Mouse (Mus musculus) kidney, adult 18-20 months (tissue): ENCODE measurements around the gene Pde7b.

ENCODE experiments used
- DNase-seq: peaks from one replicate; pipeline ENCODE4 v3.0.0; 2021

Pde7b gene

DNA sequence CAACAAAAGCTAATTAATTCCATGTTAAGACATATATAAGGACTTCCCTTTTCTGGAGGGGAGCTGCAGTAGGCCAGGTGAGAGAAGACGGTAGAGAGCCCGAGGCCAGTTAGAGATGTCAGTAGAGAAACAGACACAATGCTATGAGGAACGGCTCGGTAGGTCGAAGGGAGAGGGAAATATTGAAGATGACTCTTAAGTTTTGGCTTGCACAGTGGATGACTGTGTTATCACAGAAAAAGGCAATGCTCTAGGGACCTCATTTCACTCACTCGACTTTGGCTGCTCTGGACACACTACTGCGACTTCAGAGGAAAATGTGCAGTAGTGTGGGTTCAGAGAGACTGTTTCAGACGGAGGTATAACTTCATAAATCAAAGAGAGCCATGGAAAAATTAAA lies 234.6 kb downstream of the Pde7b start:
- DNase-seq = no peak

DNA sequence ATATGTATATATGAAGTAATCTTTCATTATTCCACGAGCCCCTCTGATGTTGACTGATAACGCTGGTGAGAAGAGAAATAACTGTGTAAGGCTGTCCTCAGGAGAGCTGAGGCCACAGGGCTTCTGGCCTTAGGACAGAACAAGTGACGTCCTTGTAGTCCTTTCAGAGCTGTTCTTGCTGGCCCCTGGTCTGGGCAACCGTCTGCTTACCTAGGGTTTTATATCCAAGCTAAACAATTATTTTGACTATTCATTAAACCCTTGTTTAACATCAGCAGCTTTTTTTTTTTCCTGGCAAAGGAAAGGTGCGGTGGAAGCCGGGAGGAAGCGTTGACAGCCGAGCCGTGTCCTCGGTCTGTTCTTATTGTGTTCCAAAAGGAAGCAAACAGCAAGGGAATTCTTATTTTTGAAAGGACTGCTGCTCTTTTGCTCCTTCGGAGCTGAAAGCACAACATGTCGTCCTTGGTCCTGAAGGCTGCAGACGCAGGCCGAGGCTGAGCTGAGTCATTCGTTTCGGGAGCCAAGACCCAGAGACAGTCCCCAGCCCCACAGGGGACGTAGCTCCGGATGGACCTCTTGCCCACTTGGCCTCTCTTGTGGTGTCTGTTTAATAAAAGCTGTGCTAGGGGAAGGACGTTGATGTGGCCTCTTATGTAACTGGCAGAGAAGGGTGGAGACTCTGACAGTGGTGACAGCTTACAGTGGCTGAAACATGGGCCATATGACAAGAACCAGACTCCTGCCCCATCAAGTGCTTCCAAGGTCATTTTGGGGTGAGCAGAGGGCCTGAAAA lies 238.2 kb downstream of the Pde7b start:
- peak; percentile 74 for DNase-seq

DNA sequence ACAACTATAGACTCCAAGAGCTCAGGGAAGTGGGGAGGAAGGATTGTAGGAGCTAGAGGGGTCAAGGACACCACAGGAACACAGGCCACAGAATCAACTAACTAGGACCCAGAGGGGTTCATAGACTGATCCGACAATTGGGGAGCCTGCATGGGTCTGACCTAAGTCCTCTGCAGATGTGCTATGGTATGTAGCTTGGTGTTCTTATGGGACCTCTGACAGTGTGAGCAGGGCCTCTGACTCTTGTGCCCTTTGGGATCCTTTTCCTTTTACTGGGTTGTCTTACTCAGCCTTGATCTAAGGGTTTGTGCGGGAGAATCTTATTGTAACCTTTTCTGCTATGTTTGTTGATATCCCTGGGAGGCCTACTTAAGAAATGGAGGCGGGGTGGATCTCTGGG lies 239.1 kb downstream of the Pde7b start:
- DNase-seq = no peak

DNA sequence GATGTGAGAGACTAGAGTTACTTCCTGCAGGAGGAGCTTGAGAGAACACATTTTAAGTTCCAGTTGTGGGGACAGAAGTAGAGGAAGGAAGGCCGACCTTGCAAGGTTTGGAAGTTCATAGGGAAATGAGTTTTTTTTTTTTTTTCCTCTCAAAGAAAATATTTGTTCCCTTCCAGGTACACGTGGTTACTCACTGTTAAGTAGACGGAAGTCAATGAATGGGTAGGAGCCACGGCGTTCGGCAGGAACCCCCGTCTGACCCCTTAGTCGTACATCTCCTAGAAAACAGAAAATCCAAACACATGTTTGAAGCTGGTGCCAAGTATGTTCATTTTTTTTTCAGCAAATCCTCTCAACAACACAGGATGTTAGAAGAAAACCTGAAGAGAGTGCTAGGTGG lies 245.4 kb downstream of the Pde7b start:
- DNase-seq = no peak

DNA sequence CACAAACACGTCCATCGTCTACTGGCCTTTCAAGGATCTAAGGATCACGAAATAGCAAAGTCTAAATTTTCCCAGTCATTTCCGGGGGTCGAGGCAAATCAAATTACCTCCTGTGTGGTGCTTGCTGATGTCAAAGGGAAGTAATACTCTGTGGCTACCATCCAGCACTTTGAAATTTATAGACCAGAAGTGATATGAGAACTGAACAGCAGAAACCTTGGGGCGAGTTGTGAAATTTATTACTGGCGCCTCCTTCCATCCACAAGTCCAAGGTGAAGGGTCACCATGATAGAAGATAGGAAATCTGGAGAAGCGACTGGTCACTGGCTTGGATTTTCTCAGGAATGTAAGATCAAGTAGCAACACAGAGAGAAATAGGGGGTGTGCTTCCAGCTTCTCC lies 246.4 kb downstream of the Pde7b start:
- no peak for DNase-seq

DNA sequence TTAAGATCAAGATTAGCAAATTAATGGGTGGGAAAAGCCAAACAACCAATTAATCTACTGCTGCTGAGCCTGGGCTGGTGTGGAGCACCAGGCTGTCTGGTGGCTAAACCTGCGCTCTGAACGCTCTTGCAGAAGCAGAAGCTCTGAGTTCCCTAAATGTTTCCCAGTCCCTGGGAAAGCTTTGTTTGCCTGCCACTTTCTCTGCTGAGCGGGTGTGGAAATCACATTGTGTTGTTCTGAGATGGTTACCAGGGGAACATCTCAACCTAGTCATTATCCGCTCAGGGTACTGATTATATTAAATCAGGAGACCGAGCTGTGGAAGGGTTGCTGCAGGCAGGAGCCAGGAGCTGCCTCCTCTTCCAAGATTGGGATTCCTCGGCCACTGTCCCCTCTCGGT lies 250.0 kb downstream of the Pde7b start:
- no peak for DNase-seq

DNA sequence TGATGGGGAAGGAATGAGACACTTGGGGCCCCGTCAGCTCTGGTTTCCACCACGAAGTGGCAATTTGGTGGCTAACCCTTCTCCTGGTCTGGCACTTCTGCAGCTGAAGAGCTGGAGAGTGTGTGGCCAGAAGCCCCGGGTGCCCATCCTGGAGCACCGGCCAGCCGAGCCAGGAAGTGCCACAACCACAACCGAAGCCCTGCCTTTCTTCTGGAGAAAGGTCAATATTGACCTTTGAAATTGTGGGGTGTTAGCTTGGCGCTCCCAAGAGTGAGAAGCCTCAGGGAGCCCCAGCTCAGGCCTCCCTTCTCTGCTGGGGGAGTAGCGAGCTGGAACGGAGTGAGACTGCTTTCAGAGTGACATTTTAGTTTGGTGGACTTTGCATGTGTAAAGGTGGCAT lies 250.8 kb downstream of the Pde7b start:
- DNase-seq = no peak

DNA sequence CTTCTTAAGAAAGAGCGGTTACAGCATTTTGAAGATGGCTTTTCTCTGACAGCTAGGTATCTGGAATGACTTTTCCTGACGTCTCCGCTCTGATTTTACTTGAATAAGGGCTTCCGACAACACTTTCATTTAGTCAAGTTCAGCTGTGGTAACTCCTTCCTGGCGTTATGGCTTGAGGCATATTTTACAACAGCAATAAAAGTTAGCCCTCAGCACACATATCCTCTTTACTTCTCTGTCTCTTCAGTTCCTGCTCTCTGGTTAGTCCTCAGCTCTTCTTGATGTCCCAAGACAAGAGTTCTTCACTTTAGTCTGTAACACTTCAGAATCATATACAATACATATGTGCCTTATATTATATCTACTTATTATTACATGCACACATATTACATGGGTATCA lies 251.4 kb downstream of the Pde7b start:
- no peak for DNase-seq

DNA sequence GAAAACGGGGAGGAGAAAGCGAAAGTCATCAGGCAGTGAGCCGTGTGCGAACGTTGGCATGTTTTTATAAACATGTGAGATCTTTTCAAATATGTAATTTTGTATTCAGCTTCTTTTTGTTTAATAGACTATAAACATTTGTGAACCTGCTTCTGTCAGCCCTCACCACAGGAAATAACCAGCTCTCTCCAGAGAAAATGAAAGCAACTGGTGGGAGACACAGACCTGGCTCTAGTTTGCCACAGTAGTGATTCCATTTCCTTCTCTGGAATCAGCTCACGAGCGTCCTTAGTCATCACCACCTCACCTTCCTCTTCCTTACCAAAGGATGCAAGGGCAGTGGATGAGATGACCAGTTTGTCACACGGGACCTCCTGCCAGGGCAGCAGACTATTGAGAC lies 252.9 kb downstream of the Pde7b start:
- no peak for DNase-seq

DNA sequence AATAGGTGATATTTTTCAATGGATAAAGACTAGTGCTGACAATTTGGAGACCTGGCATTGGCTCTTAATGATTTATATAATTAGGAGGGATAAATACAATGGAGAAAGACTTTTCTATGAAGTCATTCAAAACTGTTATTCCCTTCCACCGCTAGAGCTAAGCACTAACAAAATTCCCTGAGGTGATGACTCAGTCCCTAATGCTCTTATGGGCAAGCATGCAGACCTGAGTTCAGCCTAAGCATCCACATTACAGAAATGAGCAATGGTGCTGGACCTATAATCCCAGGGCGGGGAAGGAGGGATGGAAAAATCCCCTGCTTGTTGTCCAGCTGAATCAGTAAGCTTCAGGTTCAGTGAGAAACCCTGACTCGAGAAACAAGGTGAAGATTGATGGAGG lies 260.2 kb downstream of the Pde7b start:
- DNase-seq = no peak

DNA sequence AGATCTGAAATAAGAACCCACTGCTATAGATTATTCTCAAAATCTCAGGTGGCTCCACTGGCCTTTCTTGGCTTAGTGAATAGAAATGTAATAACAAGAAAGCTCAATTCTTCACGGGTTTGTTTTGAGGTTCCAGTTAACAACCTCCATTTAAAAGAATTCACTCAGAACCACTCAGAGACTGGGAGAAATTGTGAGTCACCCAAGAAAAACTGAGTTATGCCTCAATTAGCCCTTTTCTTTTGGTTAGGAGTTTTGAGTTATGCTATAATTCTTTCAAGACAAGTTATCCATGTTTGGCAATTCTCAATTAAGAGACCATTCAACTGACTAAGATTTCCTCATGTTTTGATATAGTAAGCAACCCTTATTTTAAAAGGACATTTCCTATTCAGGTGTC lies 260.9 kb downstream of the Pde7b start:
- no peak for DNase-seq

DNA sequence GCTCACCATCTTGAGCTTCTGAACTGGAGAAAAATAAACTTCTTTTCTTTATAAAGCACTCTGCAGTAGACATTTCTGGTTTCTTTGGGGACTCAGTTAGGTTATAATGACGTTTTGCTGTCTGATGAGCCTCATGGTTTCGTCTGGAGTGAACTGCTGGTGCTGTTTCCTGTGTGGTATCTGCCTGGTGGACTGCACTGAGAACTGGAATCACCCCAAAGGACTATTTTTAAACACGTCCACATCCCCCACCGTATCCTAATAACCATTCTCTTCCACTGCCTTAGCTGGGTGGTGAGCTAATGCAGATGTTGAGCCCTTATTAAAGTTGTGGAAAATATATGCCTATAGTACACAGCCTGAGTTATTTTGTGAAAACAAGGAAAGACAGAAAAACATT lies 262.3 kb downstream of the Pde7b start:
- DNase-seq = no peak

DNA sequence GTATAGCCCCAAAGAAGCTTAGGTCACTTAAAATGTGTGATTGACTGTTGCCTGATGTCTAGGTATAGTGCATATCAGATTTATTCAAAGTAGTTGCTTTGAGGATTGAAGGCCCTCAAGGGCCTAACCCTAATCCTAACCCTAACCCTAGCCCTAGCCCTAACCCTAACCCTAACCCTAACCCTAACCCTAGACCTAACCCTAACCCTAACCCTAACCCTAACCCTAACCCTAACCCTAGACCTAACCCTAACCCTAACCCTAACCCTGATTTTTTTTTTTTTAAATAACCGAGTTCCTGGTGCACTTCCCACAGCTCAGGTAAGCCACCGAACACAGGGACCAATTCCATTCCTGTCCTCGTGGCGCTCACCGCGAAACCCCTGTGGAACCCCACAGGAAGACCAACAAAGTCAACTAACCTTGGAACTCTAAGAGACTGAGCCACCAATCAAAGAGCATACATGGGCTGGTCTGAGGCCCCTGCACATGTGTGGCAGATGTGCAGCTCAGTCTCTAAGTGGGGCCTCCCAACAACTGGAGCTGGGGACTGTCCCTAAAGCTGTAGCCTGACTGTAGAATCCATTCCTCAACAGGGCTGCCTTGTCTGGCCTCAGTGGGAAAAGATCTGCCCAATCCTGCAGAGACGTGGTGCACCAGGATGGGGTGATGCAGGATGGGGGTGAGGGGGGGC lies 265.1 kb downstream of the Pde7b start:
- DNase-seq = no peak

DNA sequence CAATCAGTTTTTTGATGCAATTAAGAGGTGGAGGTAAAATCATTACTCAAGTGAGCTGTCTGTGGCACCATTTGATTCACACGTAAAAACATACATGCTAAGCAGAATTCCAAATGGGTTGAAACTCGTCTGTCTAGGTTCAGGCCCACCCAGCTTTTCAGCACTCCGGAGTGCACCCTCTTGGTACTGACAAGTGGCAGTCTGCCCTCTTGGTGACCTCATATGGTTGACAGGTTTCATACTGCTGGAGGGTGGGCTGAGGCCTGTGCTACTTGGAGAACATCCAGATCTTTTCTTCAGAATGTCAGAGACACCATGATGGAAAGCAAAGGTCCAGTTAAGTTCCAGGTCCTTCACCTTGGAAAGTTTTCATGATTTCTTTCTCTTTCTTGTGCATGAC lies 265.7 kb downstream of the Pde7b start:
- no peak for DNase-seq

DNA sequence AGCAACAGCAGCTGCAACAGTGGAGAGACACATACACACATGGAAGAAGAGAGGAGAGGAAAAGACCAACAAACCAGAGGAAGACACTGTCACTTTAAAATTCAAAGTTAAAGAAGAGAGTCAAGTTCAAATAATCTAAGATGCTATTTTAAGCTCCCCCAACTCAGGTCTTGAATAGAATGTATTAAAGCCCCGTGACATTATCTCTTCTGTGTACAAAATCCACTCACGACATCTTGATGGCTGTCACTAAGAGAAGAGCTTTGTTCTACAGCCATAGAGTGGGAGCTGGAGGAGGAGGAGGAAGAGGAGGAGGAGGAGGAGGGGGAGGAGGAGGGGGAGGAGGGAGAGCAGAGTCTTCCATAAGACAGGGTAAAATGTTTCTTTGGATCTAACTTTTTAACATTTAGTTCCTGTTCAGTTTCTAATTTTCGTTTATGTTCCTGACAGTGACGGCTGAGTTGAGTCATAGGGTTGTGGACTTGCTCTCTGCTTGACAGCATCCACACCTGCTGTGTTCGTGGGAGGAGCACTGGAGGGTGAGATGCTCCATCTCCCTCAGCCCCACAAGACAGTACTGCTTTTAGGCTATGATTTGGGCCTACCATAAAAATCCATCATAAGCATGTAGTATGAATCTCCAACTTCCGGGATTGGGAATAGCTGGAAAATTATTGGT lies 270.4 kb downstream of the Pde7b start:
- DNase-seq = no peak

DNA sequence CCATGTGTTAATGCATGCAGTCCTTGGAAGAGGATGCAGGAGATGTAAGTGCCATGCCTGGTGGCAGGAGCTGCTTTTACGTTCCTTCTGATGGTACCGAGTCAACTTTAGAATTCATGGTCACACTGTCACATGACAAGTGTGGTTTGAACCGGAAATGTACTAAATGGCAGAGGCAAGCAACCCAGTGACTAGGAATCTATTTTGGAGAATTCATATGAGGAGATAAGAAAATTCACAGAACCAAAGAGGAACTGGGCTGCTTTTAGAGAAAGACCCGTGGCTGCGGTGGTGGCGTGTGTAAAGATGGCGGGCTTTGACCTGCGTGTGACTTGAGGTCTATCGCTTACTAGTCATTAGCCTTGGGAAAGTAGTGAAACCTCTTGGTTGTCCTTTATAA lies 287.4 kb downstream of the Pde7b start:
- DNase-seq = no peak

DNA sequence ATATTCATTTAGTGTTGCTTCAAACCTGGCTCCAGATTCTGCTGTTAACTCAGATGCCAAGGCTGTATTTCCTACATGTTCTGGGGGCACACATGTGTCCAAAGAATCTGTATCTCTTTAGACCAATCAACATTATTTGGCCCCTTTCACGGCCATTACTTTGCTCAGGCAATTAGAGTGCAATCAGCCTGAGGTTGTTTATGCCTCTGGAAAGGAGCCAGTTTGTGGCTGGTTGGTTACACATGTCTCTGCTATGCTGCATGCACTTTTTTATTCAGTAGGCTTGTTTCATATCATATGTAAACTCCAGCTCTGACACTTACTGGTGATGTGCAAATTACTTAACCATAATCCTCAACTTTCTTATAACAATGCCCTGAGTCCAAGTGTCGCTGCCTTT lies 287.9 kb downstream of the Pde7b start:
- DNase-seq = no peak

DNA sequence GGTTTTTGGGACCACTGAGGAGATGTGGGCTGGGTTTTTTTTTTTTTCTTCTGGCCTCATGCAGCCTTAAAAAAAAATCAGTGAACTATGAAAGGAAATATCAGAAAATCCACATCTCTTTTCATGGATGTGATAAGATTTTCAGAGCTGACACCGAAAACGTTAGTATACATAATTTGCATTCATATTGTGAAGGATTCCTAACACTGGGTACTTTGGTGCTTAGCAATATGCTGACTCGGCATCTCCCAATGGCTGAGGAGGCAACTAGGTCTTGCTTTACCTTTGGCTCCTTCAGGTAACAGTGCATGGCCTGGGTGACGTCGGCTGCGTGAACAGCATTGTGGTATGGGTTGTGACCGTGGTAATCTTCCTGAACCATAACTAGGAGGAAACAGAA lies 289.0 kb downstream of the Pde7b start:
- DNase-seq = no peak

DNA sequence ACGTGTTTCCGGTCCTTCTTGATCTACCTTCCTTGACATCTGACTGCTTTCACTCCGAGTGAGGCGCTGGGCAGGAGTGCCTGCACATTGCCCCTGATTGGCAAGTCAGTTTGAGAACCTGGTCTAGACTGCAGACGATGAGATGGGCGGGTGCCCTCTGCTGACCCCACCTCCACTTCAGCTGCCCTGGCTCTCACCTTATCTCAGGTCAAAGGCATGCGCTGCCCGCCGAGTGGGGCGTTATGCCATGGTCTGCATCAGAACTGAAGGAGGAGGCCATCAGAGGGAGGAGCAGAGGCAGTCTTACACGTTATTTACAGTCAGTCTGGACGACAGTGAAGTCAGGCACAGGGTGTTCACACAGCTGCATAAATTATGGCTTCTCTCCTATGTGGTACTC lies 293.5 kb downstream of the Pde7b start:
- DNase-seq = no peak

DNA sequence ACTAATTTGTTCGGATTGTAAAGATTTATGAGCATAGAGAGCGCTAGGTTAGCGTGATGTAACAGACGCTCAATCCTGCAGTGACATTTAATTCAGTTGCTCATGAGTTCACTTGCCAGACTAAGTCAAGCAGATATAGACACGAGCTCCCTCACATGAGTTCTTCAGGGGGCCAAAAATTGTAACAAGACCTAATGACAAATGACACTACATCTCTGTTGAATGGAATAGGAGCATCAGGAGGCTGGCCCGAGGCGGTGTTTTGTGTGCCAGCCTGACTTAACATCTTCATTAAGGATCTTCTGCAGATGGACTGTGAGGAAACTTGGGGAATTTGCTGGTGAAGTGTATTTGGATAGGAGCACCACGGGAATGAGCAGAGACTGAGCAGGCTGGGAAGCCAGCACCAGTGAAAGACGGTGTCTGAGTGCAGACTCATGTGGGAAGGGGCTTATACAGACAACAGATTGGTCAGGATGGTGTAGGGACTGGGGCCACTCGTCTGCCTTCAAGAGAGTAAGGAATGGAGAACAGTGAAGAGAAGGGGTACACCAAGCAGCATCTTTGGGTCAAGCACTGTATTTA lies 303.5 kb downstream of the Pde7b start:
- no peak for DNase-seq

DNA sequence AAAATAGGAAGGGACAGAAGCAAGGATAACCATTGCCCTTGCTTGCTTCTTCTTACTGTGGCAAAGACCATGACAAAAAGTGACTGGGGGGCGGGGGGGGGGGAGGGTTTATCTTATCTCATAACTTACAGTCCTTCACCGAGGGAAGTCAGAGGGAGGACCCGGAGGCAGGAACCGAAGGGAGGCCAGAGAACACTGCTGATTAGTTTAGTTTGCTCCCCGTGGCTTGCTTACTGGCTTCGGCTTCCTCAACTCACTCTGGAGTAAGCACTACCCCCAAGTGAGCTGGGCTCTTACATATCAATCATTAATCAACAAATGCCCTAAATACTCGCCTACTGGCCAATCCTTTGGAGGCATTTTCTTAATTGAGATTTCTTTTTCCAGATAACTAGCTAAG lies 304.6 kb downstream of the Pde7b start:
- DNase-seq = peak; percentile 18

DNA sequence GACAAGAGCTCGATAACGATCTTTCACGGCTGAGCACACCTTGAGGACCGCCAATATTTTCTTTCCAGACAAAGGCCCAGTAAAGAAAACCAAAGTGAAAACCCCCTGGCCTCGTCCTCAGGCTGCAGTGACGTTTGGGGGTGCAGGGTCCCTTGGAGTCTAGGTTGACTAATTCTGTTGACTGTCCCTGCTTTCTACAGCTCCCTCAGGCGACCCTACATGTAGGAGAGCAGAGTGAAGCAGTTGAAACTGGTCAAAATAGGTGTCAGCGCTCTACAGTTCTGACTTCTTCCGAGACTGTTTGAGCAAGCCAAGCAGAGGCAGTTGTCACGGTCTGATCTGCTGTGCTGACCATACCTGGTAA lies 306.0 kb downstream of the Pde7b start:
- DNase-seq = no peak

DNA sequence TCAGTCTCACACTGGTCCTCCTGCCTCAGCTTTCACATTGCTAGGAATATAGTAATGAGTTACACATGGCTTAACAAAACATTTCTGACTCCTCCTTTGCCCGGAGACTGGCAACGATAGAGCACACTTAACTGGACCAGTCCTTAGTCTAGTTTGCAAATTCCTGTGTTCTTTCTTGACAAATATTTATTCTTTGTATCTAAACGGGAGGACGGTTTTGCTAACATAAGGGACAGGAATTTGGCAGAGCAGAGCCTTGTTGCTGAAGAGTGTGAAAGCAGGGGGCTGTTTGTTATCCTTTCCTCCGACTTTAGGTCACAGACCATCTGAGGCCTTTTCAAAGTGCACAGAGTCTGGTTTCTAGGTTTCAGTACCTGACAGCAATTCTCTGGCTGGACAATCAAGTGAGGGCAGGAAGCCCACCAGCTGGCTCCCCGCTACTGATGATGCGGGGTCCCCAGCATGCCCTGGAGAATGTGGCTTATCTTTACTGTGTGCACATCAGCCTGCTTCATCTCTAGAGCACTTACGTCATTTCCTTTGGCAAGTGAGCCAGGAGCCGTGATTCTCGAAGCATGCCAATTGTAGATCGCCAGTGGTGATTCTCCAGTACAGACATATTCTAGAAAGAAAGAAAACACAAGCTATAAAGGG lies 306.5 kb downstream of the Pde7b start:
- no peak for DNase-seq
